Mouse (Mus musculus) G1E (cell line): ENCODE measurements at regions not wholly inside any gene's neighbourhood (a gene's known extent, or its start where the extent isn't known, plus 50 kb on each side); places are given as distances from the start of the nearest gene placed in this dataset.

Experiments used
- ATAC-seq: 2 replicates; pipeline ENCODE4 v1.8.0; 2016; ENCODE audit warnings: mild to moderate bottlenecking; ENCODE audit not compliant: insufficient number of reproducible peaks, poor library complexity, low FRiP score, severe bottlenecking; ENCODE audit errors: extremely low read depth
- DNase-seq: peaks from one replicate; pipeline ENCODE4 v3.0.0; 2012; ENCODE audit warnings: low spot score
- H3K27me3 ChIP-seq: 2 replicates; pipeline ENCODE4 v1.6.1; 2012; ENCODE audit warnings: mild to moderate bottlenecking, low read length, inconsistent platforms; ENCODE audit not compliant: insufficient read depth
- H3K36me3 ChIP-seq: replicated peaks from 2 replicates; pipeline ENCODE3; 2012; ENCODE audit warnings: mild to moderate bottlenecking, inconsistent platforms
- H3K4me1 ChIP-seq: 2 replicates; pipeline ENCODE4 v1.6.1; 2012; ENCODE audit warnings: low read depth, low read length, inconsistent platforms, mixed read lengths; ENCODE audit not compliant: insufficient read depth
- H3K4me3 ChIP-seq: 2 replicates; pipeline ENCODE4 v1.5.1; 2012; ENCODE audit warnings: low read depth, mild to moderate bottlenecking, inconsistent platforms, low read length, moderate library complexity, mixed read lengths
- H3K9me3 ChIP-seq: replicated peaks from 2 replicates; pipeline ENCODE4 v1.6.1; 2012; ENCODE audit warnings: inconsistent platforms
- CTCF ChIP-seq: IDR thresholded peaks from 2 replicates; pipeline ENCODE4 v1.5.1; 2012; ENCODE audit warnings: low read depth, low read length, inconsistent platforms, mixed read lengths
- GATA1 ChIP-seq: IDR thresholded peaks from 2 replicates; pipeline ENCODE4 v1.6.1; 2012; ENCODE audit warnings: borderline replicate concordance, low read length, inconsistent platforms, mixed read lengths
- GATA2 ChIP-seq: IDR thresholded peaks from 2 replicates; pipeline ENCODE4 v1.6.1; 2012; ENCODE audit warnings: low read depth, low read length, inconsistent platforms, borderline replicate concordance
- POLR2AphosphoS5 ChIP-seq: IDR thresholded peaks from 2 replicates; pipeline ENCODE4 v1.6.1; 2012; ENCODE audit warnings: low read depth, low read length, inconsistent platforms; ENCODE audit not compliant: insufficient replicate concordance
- TAL1 ChIP-seq: conservative IDR thresholded peaks from 2 replicates; pipeline ENCODE4 v1.6.1; 2012; ENCODE audit warnings: low read depth, low read length, inconsistent platforms, mixed read lengths

DNA sequence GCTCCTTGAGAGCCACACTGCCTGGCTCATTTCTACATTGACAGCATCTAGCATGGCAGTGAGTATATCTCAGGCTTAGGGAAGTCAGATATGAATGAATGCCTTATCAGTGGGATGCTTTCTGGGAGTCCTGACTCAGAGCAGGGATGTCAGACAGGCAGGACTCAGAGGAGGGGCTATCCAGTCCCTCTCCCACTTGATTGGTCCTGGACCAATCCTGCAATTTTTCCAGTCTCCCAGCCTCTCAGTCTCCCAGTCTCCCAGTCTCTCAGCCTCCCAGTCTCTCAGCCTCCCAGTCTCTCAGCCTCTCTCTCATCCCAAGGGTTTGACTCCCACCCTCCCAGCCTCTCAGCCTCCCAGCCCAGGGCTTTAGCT, 211.0 kb upstream of the Cxcr4 start:
- Histone ChIP-seq H3K36me3 (no peaks in the 10 kb centered on the region), H3K4me1 (no peaks in the 10 kb centered on the region), H3K27me3 (peaks cover 9% of the 10 kb centered on the region), H3K9me3 (peaks cover 45% of the 10 kb centered on the region), H3K4me3 (no peak overlapping the region)
- TF ChIP-seq GATA2 (no peak), TAL1 (no peak), GATA1 (no peak), CTCF (no peak), POLR2AphosphoS5 (no peak)
- DNase-seq, result no peak
- no peak for ATAC-seq

- no peak for TF ChIP-seq GATA2
- TF ChIP-seq GATA1, result no peak
- no peak for TF ChIP-seq TAL1
- no peak for TF ChIP-seq POLR2AphosphoS5
- TF ChIP-seq CTCF, result no peak
- Histone ChIP-seq H3K9me3 (peaks cover 42% of the 10 kb centered on the region), H3K27me3 (peaks cover 2% of the 10 kb centered on the region), H3K4me1 (no peaks in the 10 kb centered on the region), H3K36me3 (no peaks in the 10 kb centered on the region), H3K4me3 (no peak overlapping the region)
- DNase-seq (no peak), ATAC-seq (no peak)
Measured at GRCm38 (mm10) chr1:128798721-128799120, 206.6 kb upstream of the Cxcr4 start.

DNA sequence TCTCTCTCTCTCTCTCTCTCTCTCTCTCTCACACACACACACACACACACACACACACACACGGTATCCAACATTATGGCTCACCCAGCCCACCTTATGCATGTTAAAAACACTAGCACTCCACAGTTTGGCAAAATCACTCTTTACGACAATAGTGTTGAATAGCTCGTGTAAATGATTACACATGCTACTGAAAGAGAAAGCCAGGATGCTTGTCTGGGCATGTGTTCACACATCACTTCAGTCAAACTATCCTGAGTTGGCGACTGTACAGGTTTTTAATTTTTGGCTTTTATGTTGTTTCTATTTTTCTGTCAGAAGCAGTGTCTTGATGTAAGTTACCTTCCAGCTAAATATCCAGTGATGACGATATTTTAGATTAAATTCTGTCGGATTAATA, 203.6 kb upstream of the Cxcr4 start:
- Histone ChIP-seq H3K36me3 (no peaks in the 10 kb centered on the region), H3K9me3 (peaks cover 32% of the 10 kb centered on the region), H3K27me3 (no peaks in the 10 kb centered on the region; the same call in 1 of the 2 replicates), H3K4me1 (no peaks in the 10 kb centered on the region), H3K4me3 (no peak overlapping the region)
- no peak for ATAC-seq
- DNase-seq, result no peak
- TF ChIP-seq CTCF, result no peak
- no peak for TF ChIP-seq TAL1
- no peak for TF ChIP-seq POLR2AphosphoS5
- no peak for TF ChIP-seq GATA1
- no peak for TF ChIP-seq GATA2

DNA sequence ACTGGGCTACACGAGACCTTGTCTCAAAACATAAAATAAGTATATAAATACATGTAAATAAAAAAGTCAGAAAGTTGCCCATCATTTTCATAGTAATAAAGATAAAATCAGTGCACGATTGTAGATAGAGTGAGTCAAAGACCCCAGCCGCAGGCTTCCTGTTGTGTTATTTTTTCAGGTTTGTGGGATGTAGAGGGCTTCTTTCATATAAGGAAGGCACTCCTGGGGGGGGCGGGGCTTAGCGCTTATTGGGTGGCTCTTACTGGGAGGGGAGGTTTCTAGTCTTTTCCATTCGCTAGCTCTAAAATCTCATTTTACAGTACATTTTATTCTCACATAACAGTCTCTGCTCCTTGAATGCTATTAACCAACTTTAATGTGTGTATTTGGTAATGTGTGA, 198.8 kb upstream of the Cxcr4 start:
- ATAC-seq, result no peak
- Histone ChIP-seq H3K4me1 (no peaks in the 10 kb centered on the region), H3K27me3 (no peaks in the 10 kb centered on the region), H3K9me3 (peaks cover 33% of the 10 kb centered on the region), H3K36me3 (no peaks in the 10 kb centered on the region), H3K4me3 (no peak overlapping the region)
- TF ChIP-seq CTCF (no peak), GATA2 (no peak), GATA1 (no peak), TAL1 (no peak), POLR2AphosphoS5 (no peak)
- DNase-seq, result no peak

DNA sequence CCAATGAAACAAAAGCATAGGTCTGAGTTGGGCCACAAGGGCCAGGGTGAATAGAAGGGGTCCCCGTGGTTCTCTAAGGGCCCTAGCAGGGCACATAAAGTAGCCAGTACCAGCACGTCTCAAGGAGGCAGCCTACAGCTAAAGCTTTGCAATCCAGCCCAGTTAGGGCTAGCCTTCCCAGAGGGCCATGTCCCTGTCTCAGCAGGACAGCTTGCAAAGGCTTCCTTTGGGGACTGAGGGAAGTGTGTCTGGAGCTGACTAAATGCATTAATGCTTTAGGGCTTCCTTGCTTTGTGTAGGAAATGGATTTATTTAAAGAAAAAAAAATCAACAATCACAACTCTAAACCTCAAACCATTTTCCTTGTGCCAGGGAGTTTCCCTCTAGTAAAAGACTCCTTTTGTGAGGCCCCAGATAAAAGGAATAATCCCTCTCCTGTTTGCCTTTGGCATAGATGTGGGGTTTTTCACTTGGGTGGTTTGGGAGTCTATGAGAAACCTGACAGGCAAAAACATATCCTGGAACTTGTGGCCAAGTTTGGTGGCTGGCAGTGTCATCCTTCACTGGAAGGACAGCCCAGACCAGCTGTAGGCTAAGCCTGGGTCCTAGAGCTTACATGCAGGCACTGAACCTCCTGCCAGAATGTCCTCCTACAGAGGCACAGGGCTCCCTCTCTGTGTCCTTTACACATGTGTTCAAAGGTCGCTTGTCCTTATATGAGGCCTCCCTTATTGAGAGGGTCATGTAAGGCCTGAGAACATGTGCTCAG, 197.7 kb upstream of the Cxcr4 start:
- no peaks in the 10 kb centered on the region for H3K36me3 ChIP-seq
- H3K27me3 ChIP-seq, result no peaks in the 10 kb centered on the region
- no peak overlapping the region for H3K4me3 ChIP-seq
- no peak for DNase-seq
- H3K9me3 ChIP-seq, result peaks cover 33% of the 10 kb centered on the region
- H3K4me1 ChIP-seq, result no peaks in the 10 kb centered on the region
- no peak for TF ChIP-seq GATA1
- no peak for TF ChIP-seq TAL1
- no peak for TF ChIP-seq GATA2
- TF ChIP-seq CTCF, result no peak
- TF ChIP-seq POLR2AphosphoS5, result no peak
- ATAC-seq, result no peak

DNA sequence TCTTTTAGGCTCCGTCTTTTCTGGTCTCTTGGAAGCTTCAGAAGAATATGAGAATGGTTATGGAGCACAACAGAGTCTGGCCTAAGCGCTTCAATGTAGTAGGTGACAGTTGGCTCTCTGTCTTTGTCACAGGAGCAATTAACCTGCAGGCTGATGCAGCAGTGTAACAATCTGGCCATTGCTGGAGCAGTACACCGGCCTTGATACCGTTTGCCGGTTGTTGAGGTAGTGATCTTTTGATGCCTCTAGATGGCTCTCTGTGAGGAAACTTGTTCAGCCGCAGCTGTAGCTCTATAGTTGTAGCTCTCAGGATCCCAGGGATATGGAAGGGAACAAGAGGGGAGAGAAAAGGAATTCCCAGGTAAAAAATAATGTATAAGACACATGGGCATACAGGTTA, 196.1 kb upstream of the Cxcr4 start:
- no peak for ATAC-seq
- peaks cover 24% of the 10 kb centered on the region for H3K9me3 ChIP-seq
- H3K27me3 ChIP-seq, result no peaks in the 10 kb centered on the region
- H3K36me3 ChIP-seq, result no peaks in the 10 kb centered on the region
- TF ChIP-seq CTCF (no peak), TAL1 (no peak), GATA1 (no peak), POLR2AphosphoS5 (no peak), GATA2 (no peak)
- H3K4me1 ChIP-seq, result no peaks in the 10 kb centered on the region
- H3K4me3 ChIP-seq, result no peak overlapping the region
- no peak for DNase-seq
